Mouse (Mus musculus) mammary gland, adult 2 months (tissue): ENCODE data around the gene Pvalb. TPM values are rescaled to one million over a fixed set of nuclear protein-coding genes. Genes with fewer than 3 reads are reported as not detected.

ENCODE experiments used
- polyA plus RNA-seq: library from polyadenylated mRNA; depleted of rRNA; stranded (reverse); fragments of >200 nt; gene quantifications from 2 replicates; pipeline ENCODE4 v1.2.3, GENCODE M21; 2012; ENCODE audit warnings: low replicate concordance; rRNA removed

Pvalb gene
- 0.19 and 1,004 TPM in 2 replicates for polyA plus RNA-seq

GRCm38 (mm10) chr15:78206312-78206711, at the start of gene Pvalb:
Gene Pvalb (minus strand): TSS chr15:78206400.

GRCm38 (mm10) chr15:78244695-78245492, 38.7 kb upstream of the Pvalb start, which contains the start of gene Ncf4:
Gene Ncf4 (plus strand): TSS chr15:78244801.

GRCm38 (mm10) chr15:78173972-78174886, 32.0 kb downstream of the Pvalb start, which contains the start of gene Ift27:
Gene Ift27 (minus strand): TSS chr15:78174107.

Other genes with a start within 250 kb of the Pvalb start
- 10.7 and 14.6 TPM in 2 replicates for gene Foxred2, start 249.7 kb downstream of the Pvalb start, polyA plus RNA-seq
- 107 and 122 TPM in 2 replicates for gene Eif3d, start 235.6 kb downstream of the Pvalb start, polyA plus RNA-seq
- gene Cacng2, start 86.4 kb downstream of the Pvalb start, polyA plus RNA-seq: not detected in 2 replicates
- 45.2 and 65.7 TPM in 2 replicates for gene Ift27, start 32.3 kb downstream of the Pvalb start, polyA plus RNA-seq
- 31.1 and 41.5 TPM in 2 replicates for gene Ncf4, start 38.4 kb upstream of the Pvalb start, polyA plus RNA-seq
- gene Csf2rb2, start 99.3 kb upstream of the Pvalb start, polyA plus RNA-seq: 55.3 and 56.9 TPM in 2 replicates
- 74.1 and 78.6 TPM in 2 replicates for gene Csf2rb, start 119.4 kb upstream of the Pvalb start, polyA plus RNA-seq
- gene Tex33, start 189.5 kb upstream of the Pvalb start, polyA plus RNA-seq: not detected in 2 replicates
- 116 and 135 TPM in 2 replicates for gene Tst, start 199.5 kb upstream of the Pvalb start, polyA plus RNA-seq
- gene Mpst, start 200.0 kb upstream of the Pvalb start, polyA plus RNA-seq: 224 and 360 TPM in 2 replicates
- 221 and 397 TPM in 2 replicates for gene Kctd17, start 222.2 kb upstream of the Pvalb start, polyA plus RNA-seq